Mouse (Mus musculus): ENCODE measurements at regions not wholly inside any gene's neighbourhood (a gene's known extent, or its start where the extent isn't known, plus 50 kb on each side); places are given as distances from the start of the nearest gene placed in this dataset.

- DNase-seq (ENCODE audit: low read depth, low spot score): no peak
Measured at GRCm38 (mm10) chr1:186297464-186297863, 180.4 kb upstream of the Lyplal1 start.

- DNase-seq (ENCODE audit: low read depth, low spot score): no peak
Measured at GRCm38 (mm10) chr1:186295201-186295600, 178.1 kb upstream of the Lyplal1 start.

- DNase-seq (ENCODE audit: low read depth, low spot score): no peak
Measured at GRCm38 (mm10) chr1:186294635-186295034, 177.5 kb upstream of the Lyplal1 start.

- DNase-seq (ENCODE audit: low read depth, low spot score): no peak
Measured at GRCm38 (mm10) chr1:186289117-186289516, 172.0 kb upstream of the Lyplal1 start.

GRCm38 (mm10) chr1:186287831-186288230 is 170.7 kb upstream of the Lyplal1 start:
- DNase-seq (ENCODE audit: low read depth, low spot score): no peak

GRCm38 (mm10) chr1:186286401-186286800 is 169.3 kb upstream of the Lyplal1 start:
- no peak for DNase-seq (ENCODE audit: low read depth, low spot score)

GRCm38 (mm10) chr1:186277981-186278634 is 161.0 kb upstream of the Lyplal1 start:
- DNase-seq (ENCODE audit: low read depth, low spot score): no peak

GRCm38 (mm10) chr1:186271436-186271835 is 154.3 kb upstream of the Lyplal1 start:
- no peak for DNase-seq (ENCODE audit: low read depth, low spot score)

GRCm38 (mm10) chr1:186267317-186267716 is 150.2 kb upstream of the Lyplal1 start:
- no peak for DNase-seq (ENCODE audit: low read depth, low spot score)

GRCm38 (mm10) chr1:186264639-186265038 is 147.5 kb upstream of the Lyplal1 start:
- no peak for DNase-seq (ENCODE audit: low read depth, low spot score)

- DNase-seq (ENCODE audit: low read depth, low spot score): no peak
Measured at GRCm38 (mm10) chr1:186263955-186264354, 146.8 kb upstream of the Lyplal1 start.

GRCm38 (mm10) chr1:186263196-186263595 is 146.1 kb upstream of the Lyplal1 start:
- DNase-seq (ENCODE audit: low read depth, low spot score): no peak

GRCm38 (mm10) chr1:186262040-186262439 is 144.9 kb upstream of the Lyplal1 start:
- DNase-seq (ENCODE audit: low read depth, low spot score): no peak

GRCm38 (mm10) chr1:186261326-186261833 is 144.3 kb upstream of the Lyplal1 start:
- DNase-seq (ENCODE audit: low read depth, low spot score): no peak

- DNase-seq (ENCODE audit: low read depth, low spot score): no peak
Measured at GRCm38 (mm10) chr1:186257611-186258010, 140.5 kb upstream of the Lyplal1 start.

- no peak for DNase-seq (ENCODE audit: low read depth, low spot score)
Measured at GRCm38 (mm10) chr1:186255476-186256080, 138.5 kb upstream of the Lyplal1 start.

GRCm38 (mm10) chr1:186254500-186254899 is 137.4 kb upstream of the Lyplal1 start:
- DNase-seq (ENCODE audit: low read depth, low spot score): no peak

- no peak for DNase-seq (ENCODE audit: low read depth, low spot score)
Measured at GRCm38 (mm10) chr1:186252551-186252950, 135.4 kb upstream of the Lyplal1 start.

- DNase-seq (ENCODE audit: low read depth, low spot score): no peak
Measured at GRCm38 (mm10) chr1:186250316-186250715, 133.2 kb upstream of the Lyplal1 start.

- DNase-seq (ENCODE audit: low read depth, low spot score): no peak
Measured at GRCm38 (mm10) chr1:186249214-186249613, 132.1 kb upstream of the Lyplal1 start.

GRCm38 (mm10) chr1:186245723-186246440 is 128.8 kb upstream of the Lyplal1 start:
- no peak for DNase-seq (ENCODE audit: low read depth, low spot score)

GRCm38 (mm10) chr1:186241112-186241511 is 124.0 kb upstream of the Lyplal1 start:
- DNase-seq (ENCODE audit: low read depth, low spot score): no peak

- no peak for DNase-seq (ENCODE audit: low read depth, low spot score)
Measured at GRCm38 (mm10) chr1:186237556-186237955, 120.4 kb upstream of the Lyplal1 start.
